Mouse (Mus musculus) neural tube, embryonic 11.5 days (tissue): ENCODE results near the gene 9430015G10Rik. TPM values are rescaled to one million over a fixed set of nuclear protein-coding genes. Genes with fewer than 3 reads are reported as not detected.
A peak's percentile ranks its signal among the peaks of the same experiment; 100 is the strongest.

ENCODE experiments used
- ATAC-seq: fragments of 200-750 bp; cut with Nextera tagmentation; 2 replicates; pipeline ENCODE4 v1.8.0; 2017; ENCODE audit warnings: moderate number of reproducible peaks, mild to moderate bottlenecking, moderate TSS enrichment, moderate library complexity; ENCODE audit not compliant: insufficient read depth, low FRiP score, low TSS enrichment
- DNase-seq: peaks from one replicate; pipeline ENCODE4 v3.0.0-alpha.2; 2015; ENCODE audit warnings: low spot score
- H3K27ac ChIP-seq: fragments of 300-500 bp; sonication (generic); 2 replicates; pipeline ENCODE4 v1.5.1; 2014; ENCODE audit warnings: low read depth, mild to moderate bottlenecking, low read length
- H3K27me3 ChIP-seq: fragments of 300-500 bp; sonication (generic); 2 replicates; pipeline ENCODE4 v1.6.1; 2014; ENCODE audit warnings: mild to moderate bottlenecking, low read length, mixed read lengths; ENCODE audit not compliant: control insufficient read depth, insufficient read depth
- H3K36me3 ChIP-seq: fragments of 300-500 bp; sonication (generic); 2 replicates; pipeline ENCODE4 v1.6.1; 2014; ENCODE audit warnings: mild to moderate bottlenecking, low read length, moderate library complexity, mixed read lengths; ENCODE audit not compliant: control insufficient read depth, insufficient read depth
- H3K4me1 ChIP-seq: fragments of 300-500 bp; sonication (generic); 2 replicates; pipeline ENCODE4 v1.6.1; 2014; ENCODE audit warnings: low read length, mixed read lengths; ENCODE audit not compliant: control insufficient read depth, insufficient read depth
- H3K4me2 ChIP-seq: fragments of 300-500 bp; sonication (generic); 2 replicates; pipeline ENCODE4 v1.6.1; 2014; ENCODE audit warnings: low read depth, mild to moderate bottlenecking, moderate library complexity
- H3K4me3 ChIP-seq: fragments of 300-500 bp; sonication (generic); 2 replicates; pipeline ENCODE4 v1.5.1; 2014; ENCODE audit warnings: low read depth, low read length
- H3K9ac ChIP-seq: fragments of 300-500 bp; sonication (generic); 2 replicates; pipeline ENCODE4 v1.6.1; 2014; ENCODE audit warnings: mild to moderate bottlenecking, low read length
- H3K9me3 ChIP-seq: fragments of 300-500 bp; sonication (generic); 2 replicates; pipeline ENCODE4 v1.6.1; 2016; ENCODE audit warnings: low read length; ENCODE audit not compliant: control insufficient read depth
- WGBS: fragments of 180-500 bp; shearing (Covaris S2); extraction: QIAGEN DNeasy Blood & Tissue Kit; methylation state at CpG from one replicate; pipeline ENCODE4 v1.1.7; 2014; 5-methylcytosine and 5-hydroxymethylcytosine counted together
- polyA plus RNA-seq: library from polyadenylated mRNA; unstranded; fragments of >200 nt; fragmentation: Nextera tagmentation; extraction: Ambion mirVana; gene quantifications from 2 replicates; pipeline ENCODE4 v1.2.1, GENCODE M21; 2014

Gene 9430015G10Rik
- polyA plus RNA-seq, 1 experiment from 2014 or later = 51.9 TPM

DNA sequence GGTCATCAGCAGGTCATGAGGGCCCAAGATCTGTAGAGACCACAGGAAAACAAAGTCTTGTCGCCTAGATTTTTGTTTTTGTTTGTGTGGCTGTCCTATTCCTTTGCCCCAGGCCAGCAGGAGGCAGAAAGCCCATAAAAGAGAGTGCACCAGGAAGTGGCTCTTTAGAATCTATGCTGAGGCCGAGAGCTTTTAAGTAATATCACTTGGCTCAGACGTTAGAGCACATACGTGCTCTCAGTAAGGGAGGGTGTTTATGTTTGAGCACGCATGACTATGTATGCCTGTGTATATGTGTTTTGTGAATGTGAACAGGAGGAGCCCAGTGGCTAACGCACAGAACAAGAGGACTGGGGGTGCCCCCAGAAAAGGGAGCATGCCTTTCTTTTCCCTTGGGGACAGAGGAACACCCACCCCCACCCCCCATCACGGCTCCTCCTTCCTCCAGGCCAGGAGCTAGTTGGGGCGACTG is 32.8 kb upstream of the 9430015G10Rik start:
- H3K4me1 ChIP-seq = peaks cover 5% of the 10 kb centered on the region
- 7% methylated on average over 7 of the region's 8 CpGs for WGBS
- no peak overlapping the region for H3K9ac ChIP-seq

DNA sequence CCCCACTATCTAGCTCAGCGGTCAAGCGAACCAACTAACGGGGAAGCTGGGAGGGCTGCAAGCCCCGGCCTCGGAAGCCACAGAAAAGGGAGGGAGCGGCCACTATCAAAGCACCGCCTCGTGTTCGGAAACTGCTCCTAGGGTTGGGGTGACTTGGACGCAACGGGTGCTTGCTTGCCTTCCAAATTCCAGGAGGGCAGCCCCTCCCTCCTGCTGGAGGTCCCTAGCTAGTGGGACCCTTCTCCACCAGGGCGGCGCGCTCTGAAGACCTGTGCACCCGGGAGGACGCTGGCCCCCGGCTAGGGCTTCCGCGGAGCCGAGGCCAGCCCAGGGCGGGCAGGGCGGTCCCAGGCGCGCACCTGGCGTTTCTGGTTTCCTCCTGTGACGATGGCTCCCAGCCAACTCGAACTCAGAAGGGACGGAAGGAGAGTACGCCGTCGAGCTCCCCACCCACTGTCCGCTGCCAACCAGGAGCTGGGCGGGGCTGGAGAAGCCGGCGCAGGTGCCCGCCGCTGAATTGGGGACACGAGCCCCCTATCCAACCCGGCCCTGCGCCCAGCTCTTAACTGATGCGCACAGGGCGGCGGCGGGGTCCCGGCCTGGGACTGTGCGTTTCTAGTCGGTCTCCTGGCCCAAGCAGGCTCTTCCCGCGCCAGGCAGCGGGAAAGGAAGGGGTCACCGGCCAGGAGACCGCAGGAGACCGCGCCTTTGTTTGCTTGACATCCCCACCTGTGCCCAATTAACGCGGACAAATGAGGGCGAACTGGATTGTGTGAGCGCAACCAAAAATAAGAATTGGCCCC is 32.1 kb upstream of the 9430015G10Rik start:
- Histone ChIP-seq H3K36me3 (no peaks in the 10 kb centered on the region), H3K4me1 (peaks cover 5% of the 10 kb centered on the region), H3K27ac (no peak overlapping the region), H3K27me3 (peaks cover 19% of the 10 kb centered on the region), H3K4me3 (peak overlapping the region; percentile 36), H3K9me3 (no peaks in the 10 kb centered on the region), H3K9ac (peak overlapping the region; percentile 41), H3K4me2 (peak overlapping the region; percentile 56)
- WGBS = under 1% methylated on average over 55 of the region's 58 CpGs
- ATAC-seq (no peak), DNase-seq (peak; percentile 45)

More for the DNA sequence above, 32.8 kb upstream of the 9430015G10Rik start:
- Histone ChIP-seq H3K4me3 (no peak overlapping the region), H3K27me3 (peaks cover 19% of the 10 kb centered on the region), H3K27ac (no peak overlapping the region), H3K4me2 (peak overlapping the region; percentile 56), H3K9me3 (no peaks in the 10 kb centered on the region), H3K36me3 (no peaks in the 10 kb centered on the region)
- DNase-seq = no peak
- no peak for ATAC-seq

DNA sequence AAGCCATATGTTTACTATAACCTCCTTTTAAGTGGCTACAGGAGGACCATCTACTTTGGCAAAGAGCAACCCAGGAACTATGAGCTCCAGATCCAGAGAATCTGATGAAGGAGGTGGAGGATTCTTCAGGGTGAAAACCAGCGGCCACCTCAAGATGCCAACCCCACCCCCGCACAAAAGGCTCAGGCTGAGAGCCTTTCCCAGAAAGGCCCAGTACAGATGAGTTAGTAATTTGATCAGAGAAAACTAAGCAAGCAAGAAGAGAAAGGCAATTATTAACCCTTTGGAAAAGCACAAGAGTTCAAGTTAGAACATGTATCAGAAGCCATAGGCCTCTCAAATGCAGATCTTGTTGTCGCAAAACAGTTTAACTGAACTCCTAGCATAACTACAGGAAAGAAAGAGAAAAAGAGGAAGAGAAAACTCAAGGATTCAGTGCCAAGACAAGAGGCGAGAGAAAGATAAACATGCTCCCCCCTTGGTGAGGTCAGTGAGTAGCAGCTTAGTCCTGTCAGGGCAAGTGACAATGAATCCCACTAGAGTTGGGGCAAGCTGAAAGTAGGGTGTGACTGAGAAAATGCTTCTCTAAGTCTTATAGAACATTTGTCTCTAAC is 27.1 kb upstream of the 9430015G10Rik start:
- Histone ChIP-seq H3K27ac (no peak overlapping the region), H3K4me2 (no peak overlapping the region), H3K9me3 (no peaks in the 10 kb centered on the region), H3K4me1 (no peaks in the 10 kb centered on the region; the same call in 1 of the 2 replicates), H3K9ac (no peak overlapping the region), H3K27me3 (peaks cover 7% of the 10 kb centered on the region), H3K36me3 (no peaks in the 10 kb centered on the region), H3K4me3 (no peak overlapping the region)
- ATAC-seq (no peak), DNase-seq (no peak)
- 67% methylated on average over 4 of the region's 4 CpGs for WGBS

DNA sequence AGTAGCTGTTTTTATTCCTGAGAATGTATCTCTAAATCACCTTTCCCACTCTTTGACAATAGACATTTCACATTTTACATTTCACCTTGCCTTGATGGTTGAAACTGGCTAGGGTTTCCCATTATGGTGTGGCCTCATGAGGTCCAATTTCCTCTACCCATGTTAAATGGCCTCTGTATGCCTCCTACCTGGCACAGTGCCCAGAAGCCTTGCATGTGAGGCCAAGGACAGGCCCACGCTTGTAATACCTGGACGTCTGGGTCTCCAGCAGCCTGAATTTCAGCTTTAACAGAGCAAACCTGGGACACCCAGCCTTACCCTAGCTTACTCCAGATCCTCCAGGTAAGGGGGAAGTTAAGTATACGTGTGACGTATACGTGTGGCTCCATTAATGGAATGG is 26.4 kb upstream of the 9430015G10Rik start:
- no peak for DNase-seq
- ATAC-seq = no peak
- H3K4me1 ChIP-seq = no peaks in the 10 kb centered on the region; the same call in 1 of the 2 replicates
- H3K4me3 ChIP-seq = no peak overlapping the region
- H3K9ac ChIP-seq = no peak overlapping the region
- H3K9me3 ChIP-seq = no peaks in the 10 kb centered on the region
- 87% methylated on average over 5 of the region's 5 CpGs for WGBS
- no peak overlapping the region for H3K4me2 ChIP-seq
- H3K36me3 ChIP-seq = no peaks in the 10 kb centered on the region
- H3K27me3 ChIP-seq = peaks cover 1% of the 10 kb centered on the region
- H3K27ac ChIP-seq = no peak overlapping the region

DNA sequence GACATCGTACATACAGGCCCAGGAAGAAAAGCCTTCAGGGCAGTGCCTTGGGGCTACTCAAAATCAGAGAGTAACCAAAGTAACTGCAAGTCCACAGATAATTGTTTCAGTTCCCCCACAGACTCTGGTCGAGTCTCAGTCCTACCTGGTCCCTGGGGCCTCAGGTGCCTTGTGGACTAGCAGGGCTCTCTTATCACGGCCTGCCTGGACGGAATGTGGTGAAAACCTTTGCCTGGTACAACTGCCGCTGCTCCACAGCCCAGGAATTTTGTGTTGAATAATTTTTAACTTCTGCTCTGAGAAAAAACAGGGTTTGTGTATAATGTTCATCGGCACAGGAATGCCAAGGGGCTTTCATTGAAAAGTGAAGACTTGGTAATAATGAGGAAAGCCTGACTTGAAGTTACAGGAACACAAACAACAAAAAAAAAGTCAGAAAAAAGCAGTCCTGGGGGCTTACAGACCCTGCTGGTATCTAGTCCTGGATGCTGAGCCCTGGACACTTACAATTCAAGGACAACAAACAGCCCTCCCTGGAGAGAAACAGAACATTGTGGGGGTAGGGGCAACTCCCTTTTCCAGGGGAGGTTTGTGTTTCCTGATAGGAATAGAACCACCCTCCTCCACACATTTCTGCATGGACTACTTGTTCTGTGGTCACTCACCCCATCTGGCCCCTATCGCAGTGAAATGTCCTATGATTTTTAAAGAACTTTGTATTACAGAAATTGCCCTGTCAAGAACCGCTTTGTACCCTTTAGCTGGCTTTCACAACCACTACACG is 25.5 kb upstream of the 9430015G10Rik start:
- 84% methylated on average over 9 of the region's 9 CpGs for WGBS
- Histone ChIP-seq H3K27ac (no peak overlapping the region), H3K36me3 (no peaks in the 10 kb centered on the region), H3K27me3 (no peaks in the 10 kb centered on the region), H3K4me1 (no peaks in the 10 kb centered on the region; the same call in 1 of the 2 replicates), H3K9ac (no peak overlapping the region), H3K4me3 (no peak overlapping the region), H3K4me2 (no peak overlapping the region), H3K9me3 (no peaks in the 10 kb centered on the region)
- ATAC-seq (no peak), DNase-seq (no peak)

DNA sequence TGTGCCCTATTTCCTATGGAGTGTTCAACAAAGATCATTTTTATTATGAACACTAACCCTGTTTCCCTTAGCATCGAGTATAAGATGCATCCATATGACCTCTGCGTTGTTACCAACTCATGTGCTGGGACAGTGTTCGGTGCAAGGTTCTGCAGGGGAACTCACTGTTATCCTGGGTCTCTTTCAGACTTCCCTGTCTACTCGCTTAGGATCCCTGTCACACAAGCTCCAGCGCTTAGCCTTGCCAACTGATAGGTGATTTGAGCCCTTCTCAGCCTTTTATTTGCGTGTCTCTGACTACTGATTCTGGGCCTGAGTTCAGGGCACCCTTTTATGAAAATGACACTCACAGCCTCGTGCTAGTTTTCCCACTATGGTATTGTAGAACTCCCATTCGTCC is 24.5 kb upstream of the 9430015G10Rik start:
- H3K36me3 ChIP-seq = no peaks in the 10 kb centered on the region
- no peak for ATAC-seq
- WGBS = 84% methylated on average over 8 of the region's 8 CpGs
- no peaks in the 10 kb centered on the region; the same call in 1 of the 2 replicates for H3K4me1 ChIP-seq
- no peak overlapping the region for H3K4me2 ChIP-seq
- no peak overlapping the region for H3K27ac ChIP-seq
- no peak overlapping the region for H3K9ac ChIP-seq
- H3K9me3 ChIP-seq = no peaks in the 10 kb centered on the region
- no peak for DNase-seq
- no peaks in the 10 kb centered on the region for H3K27me3 ChIP-seq
- H3K4me3 ChIP-seq = no peak overlapping the region

DNA sequence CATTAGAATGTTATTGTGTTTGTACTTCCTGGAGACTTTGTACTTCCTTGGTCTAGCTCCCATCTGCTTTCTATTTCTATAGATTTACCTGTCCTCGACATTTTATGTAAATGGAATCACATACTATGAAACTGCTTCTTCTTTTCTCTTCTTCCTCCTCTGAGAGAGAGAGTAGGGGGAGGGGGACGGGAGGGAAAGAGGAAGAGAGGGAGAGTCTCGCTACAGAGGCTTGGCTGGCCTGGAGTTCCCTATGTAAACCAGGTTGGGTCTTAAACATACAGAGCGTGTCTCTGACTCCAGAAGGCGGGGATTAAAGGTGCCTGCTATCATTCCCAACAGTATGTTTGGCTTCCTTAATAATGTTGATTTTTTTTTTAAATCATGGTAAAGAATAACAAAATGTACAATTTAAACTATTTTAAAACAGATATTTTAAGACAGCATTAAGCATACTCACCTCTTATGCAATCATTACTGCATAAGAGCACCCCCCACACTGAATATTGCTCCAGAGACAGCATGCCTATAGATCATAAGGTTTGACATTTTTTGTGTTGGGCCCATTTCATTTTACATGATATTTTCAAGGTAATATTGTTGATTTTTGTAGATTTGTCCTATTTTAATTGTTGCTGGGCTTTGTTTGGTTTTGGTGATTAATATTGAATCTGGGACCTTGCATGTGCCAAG is 22.2 kb upstream of the 9430015G10Rik start:
- no peaks in the 10 kb centered on the region for H3K36me3 ChIP-seq
- H3K9me3 ChIP-seq = no peaks in the 10 kb centered on the region
- H3K4me2 ChIP-seq = no peak overlapping the region
- no peak overlapping the region for H3K27ac ChIP-seq
- no peak overlapping the region for H3K9ac ChIP-seq
- no peaks in the 10 kb centered on the region for H3K27me3 ChIP-seq
- ATAC-seq = no peak
- no peak for DNase-seq
- WGBS = 42% methylated on average over 5 of the region's 5 CpGs
- no peaks in the 10 kb centered on the region for H3K4me1 ChIP-seq
- no peak overlapping the region for H3K4me3 ChIP-seq

DNA sequence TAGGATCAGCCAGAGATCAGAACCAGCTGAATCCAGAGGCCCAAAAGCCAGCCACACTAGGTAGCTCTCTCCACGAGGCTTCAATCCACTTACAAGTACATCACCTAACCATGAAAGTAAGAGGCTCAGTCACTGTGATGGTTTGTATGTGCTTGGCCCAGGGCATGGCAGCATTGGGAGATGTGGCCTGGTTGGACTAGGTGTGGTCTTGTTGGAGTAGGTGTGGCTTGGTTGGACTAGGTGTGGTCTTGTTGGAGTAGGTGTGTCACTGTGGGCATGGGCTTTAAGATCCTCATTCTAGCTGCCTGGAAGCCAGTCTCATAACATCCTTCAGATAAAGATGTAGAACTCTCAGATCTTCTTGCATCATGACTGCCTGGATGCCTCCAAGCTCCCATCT is 18.5 kb upstream of the 9430015G10Rik start:
- Histone ChIP-seq H3K36me3 (no peaks in the 10 kb centered on the region), H3K4me3 (no peak overlapping the region), H3K4me2 (no peak overlapping the region), H3K9me3 (no peaks in the 10 kb centered on the region), H3K9ac (no peak overlapping the region), H3K27ac (no peak overlapping the region), H3K27me3 (no peaks in the 10 kb centered on the region), H3K4me1 (no peaks in the 10 kb centered on the region)
- ATAC-seq = no peak
- DNase-seq = no peak
- 74% methylated on average over 1 of the region's 1 CpGs for WGBS
